Mouse (Mus musculus) adrenal gland, postnatal 4 days (tissue): ENCODE data around the gene Slc41a1. TPM values are rescaled to one million over a fixed set of nuclear protein-coding genes. Genes with fewer than 3 reads are reported as not detected.

Experiments
- DNase-seq, 2 experiments: peaks; one replicate each; pipeline ENCODE4 v3.0.0; 2021 to 2022; ENCODE audit warnings: low spot score in 2 of 2, mixed read lengths in 2 of 2
- total RNA-seq, 2 experiments: library from RNA; stranded (reverse); gene quantifications; 2 replicates each; pipeline ENCODE4 v1.2.3; 2021

The Slc41a1 gene
- total RNA-seq, 2 experiments from 2014 or later: 44.7 to 47.5 TPM

- DNase-seq: no peak
Measured at GRCm38 (mm10) chr1:131824528-131825181, 2.6 kb upstream of the Slc41a1 start.

DNA sequence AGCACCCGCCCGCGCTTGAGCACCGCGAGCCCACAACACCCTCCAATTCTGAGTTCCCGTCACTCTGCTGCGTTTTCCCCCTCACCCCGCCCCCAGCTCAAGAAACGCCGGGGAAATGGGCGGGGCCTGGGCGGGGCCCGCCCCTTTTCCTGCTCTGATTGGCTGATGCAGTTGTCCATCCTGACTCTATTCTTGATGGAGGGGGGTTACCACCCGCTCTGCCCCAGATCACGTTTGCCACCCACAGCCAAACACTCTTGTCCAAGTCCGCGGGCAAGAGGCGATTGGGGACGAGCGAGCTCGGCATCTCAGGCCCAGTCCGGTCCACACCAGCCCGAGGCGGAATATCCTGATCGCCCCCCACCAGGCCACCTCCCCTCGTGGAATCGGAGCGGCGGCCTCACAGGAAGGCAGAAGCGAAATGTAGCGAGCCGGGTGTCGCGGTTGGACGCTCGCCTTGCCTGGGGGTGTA lies 530 bp downstream of the Slc41a1 start:
- DNase-seq: peak; percentile 92 to 95

- no peak for DNase-seq
Measured at GRCm38 (mm10) chr1:131828297-131829126, 1.2 kb downstream of the Slc41a1 start.

- DNase-seq: no peak
Measured at GRCm38 (mm10) chr1:131829279-131829678, 2.0 kb downstream of the Slc41a1 start.

DNA sequence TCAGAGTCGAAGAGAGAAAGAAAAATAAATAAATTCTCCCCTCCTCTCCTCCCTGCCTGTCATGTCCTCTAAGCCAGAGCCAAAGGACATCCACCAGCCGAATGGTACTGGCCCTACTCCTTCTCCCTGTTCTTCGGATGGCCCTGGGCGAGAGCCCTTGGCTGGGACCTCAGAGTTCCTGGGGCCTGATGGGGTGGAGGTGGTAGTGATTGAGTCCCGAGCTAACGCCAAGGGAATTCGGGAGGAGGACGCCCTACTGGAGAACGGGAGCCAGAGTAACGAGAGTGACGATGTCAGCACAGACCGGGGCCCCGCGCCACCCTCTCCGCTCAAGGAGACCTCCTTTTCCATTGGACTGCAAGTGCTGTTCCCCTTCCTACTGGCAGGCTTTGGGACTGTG lies 3.3 kb downstream of the Slc41a1 start:
- no peak for DNase-seq

- no peak for DNase-seq
Measured at GRCm38 (mm10) chr1:131830971-131831641, 3.8 kb downstream of the Slc41a1 start.

DNA sequence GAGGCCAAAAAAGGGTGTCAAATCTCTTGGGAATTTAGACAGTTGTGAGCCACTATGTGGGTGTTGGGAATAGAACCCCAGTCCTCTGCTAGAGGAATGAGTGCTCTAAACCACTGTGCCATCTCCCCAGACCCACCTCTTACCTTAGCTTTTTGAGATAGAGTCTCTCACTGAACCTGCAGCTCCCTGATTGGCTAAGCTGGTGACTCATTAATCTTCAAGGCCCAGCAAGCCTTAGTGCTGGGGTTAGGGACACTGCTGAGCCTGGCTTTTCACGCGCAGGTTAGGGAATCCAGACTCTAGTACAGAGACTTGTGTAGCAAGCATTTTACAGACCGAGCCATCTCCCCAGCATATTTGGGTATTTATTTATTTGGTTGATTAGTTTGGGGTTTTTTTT lies 9.7 kb downstream of the Slc41a1 start:
- no peak for DNase-seq

DNA sequence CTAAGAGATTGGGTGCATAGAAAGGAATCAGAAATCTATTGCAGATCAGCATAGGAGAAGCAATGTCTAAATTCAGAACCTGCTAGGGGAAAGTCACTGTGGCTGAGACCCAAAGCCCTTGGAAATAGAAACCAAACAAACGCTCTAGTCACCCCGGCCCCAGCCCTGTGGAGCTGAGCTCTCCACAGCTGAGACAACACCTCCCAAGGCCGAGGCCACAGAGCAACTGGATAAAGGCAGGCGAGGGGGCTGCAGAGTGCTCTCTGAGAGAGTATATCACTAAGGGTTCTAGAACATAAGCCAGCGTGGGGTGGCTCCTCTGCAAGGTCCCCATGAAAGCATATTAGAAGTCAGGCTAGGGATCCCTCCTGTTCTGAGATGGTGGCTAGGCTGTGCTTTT lies 11.2 kb downstream of the Slc41a1 start:
- DNase-seq: peak in 1 of 2 experiments; percentile 25

- DNase-seq: no peak
Measured at GRCm38 (mm10) chr1:131839279-131839678, 12.0 kb downstream of the Slc41a1 start.

DNA sequence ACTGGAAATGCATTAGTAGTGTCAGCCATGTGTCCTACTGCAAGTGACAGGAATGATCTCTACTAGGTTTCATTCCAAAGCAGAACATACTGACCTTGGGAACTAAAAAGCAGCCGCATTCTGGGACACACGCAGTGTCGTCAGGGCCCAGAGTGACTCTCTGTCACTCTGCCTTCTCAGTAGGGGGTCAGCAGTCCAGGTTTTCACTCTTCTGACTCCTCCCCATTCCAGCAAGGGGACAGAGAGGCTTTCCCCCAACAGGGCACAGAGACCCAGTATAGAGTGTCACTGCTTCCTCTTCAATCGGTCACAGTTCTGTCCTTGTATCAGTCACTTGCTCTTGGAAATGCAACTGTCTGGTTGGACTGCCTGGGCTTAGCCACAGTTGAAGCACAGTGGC lies 14.9 kb downstream of the Slc41a1 start:
- no peak for DNase-seq

DNA sequence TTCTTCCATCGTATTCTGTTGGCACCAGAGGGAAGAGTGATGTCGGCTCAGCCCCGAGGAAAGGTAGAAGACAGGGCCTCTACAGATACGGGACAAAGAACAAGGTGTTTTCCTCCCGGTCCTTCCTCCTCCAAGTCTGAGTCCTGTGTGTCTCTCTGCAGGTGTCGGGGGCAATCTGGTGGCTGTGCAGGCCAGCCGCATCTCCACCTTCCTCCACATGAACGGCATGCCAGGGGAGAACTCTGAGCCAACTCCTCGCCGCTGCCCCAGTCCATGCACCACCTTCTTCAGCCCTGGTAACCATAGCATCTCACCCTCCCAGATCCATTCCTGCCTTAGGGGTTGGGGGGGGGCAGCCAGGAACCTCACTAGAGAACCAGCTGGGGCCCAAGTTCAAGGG lies 16.5 kb downstream of the Slc41a1 start:
- no peak for DNase-seq

- no peak for DNase-seq
Measured at GRCm38 (mm10) chr1:131844883-131845282, 17.6 kb downstream of the Slc41a1 start.

- peak in 1 of 2 experiments; percentile 27 for DNase-seq
Measured at GRCm38 (mm10) chr1:131846255-131846654, 19.0 kb downstream of the Slc41a1 start.

DNA sequence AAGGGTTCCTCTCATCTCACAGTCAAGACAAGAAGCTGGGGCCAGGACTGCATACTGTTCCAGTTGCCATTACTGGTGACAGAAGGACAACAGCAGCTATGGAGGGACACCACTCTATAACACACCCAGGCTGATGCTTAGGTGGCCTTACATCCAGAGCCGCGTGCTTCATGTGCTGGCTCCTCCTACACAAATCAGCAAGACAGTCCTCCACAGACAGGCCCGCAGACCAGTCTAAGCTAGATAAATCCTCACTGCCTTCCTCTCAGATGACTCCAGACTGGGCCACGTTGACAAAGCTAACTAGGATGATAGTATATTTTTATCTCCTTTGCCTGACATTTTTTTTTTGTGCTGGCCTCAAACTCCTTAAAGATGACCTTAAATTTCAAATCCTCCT lies 34.5 kb downstream of the Slc41a1 start:
- DNase-seq: no peak

DNA sequence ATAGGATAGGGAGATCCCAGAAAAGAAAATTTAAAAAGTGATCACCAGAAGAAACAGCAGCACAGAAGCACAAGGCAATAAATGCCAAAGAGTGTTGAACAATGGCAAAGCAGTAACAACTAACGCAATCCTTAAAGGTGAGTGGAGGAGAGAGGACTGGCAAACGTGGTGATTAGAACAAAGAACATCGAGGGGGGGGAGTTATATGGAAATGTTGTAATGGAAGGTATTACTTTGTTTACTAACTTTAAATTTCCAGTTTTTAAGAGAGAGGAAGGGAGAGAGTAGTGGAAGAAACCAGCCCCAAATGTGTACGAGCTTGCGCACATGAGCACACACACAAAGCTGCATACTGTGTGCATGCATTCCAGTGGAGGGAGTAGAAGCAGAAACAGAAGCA lies 38.3 kb downstream of the Slc41a1 start:
- no peak for DNase-seq

GRCm38 (mm10) chr1:131866304-131866999 lies 39.2 kb downstream of the Slc41a1 start:
- DNase-seq: no peak

GRCm38 (mm10) chr1:131867093-131867945 lies 40.0 kb downstream of the Slc41a1 start, which contains the start of gene Rab29:
Rab29 (plus strand) TSS chr1:131867224.
- peak; percentile 74 to 80 for DNase-seq

GRCm38 (mm10) chr1:131867946-131868290 lies 40.6 kb downstream of the Slc41a1 start:
- DNase-seq: no peak

GRCm38 (mm10) chr1:131869561-131869960 lies 42.3 kb downstream of the Slc41a1 start:
- DNase-seq: no peak

DNA sequence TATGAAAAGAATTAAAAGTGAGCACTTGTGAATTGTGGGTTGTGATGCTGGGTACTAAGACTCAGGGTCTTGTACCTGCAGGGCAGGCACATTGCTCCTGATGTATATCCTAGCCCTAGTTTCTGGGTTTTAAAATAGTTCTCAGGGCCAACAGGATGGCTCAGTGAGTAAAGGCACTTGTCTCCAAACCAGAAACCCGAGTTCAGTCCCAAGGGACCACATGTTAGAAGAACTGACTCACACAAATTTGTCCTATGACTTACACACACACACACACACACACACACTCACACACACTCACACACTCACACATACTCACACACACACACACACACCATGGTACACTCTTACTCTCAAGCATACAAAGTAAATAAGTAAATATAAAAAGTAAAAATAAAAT lies 45.6 kb downstream of the Slc41a1 start:
- no peak for DNase-seq
